Mouse (Mus musculus): ENCODE results near the gene Bax.

Bax gene

GRCm38 (mm10) chr7:45413864-45414739, 52.6 kb downstream of the Bax start:
- DNase-seq: no peak

GRCm38 (mm10) chr7:45413113-45413863, 53.4 kb downstream of the Bax start, which contains the start of gene Ntf5:
Gene Ntf5, plus strand, starts transcription at chr7:45413695.
- peak; percentile 46 to 64 for DNase-seq

GRCm38 (mm10) chr7:45412421-45412820, 54.3 kb downstream of the Bax start:
- no peak for DNase-seq
